Mouse (Mus musculus) bone marrow macrophage, adult 2 months (primary cell): ENCODE measurements around the gene Flt3l.

Source experiments
- CTCF ChIP-seq: IDR thresholded peaks from 2 replicates; pipeline ENCODE4 v1.5.1; 2012; ENCODE audit warnings: low read depth, mild to moderate bottlenecking, low read length, moderate library complexity
- POLR2A ChIP-seq: IDR thresholded peaks from 2 replicates; pipeline ENCODE4 v1.6.1; 2012; ENCODE audit warnings: mild to moderate bottlenecking, low read depth, low read length, borderline replicate concordance

DNA sequence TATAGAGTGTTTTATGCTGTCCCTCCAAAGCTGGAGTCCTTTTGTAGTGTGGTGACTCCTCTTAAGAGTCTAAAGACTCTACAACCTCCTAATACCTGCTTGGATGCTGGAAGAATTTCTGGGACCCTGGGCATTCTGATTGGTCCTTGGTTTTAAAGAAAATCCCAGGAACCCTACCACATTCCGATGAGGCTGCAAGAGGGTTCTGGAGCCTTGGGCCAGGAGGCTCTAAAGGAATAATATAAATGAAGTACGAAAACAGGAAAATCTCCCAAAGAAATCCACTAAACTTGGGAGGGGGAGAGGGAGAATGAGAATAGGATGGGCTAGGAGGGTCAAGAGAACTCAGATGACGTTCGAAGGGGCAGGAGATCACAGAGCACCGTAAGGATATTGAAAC lies 17.4 kb upstream of the Flt3l start:
- TF ChIP-seq POLR2A (no peak), CTCF (no peak)
